Mouse (Mus musculus) kidney, postnatal 10 days (tissue): ENCODE results near the gene Slc44a3.

Experiments
- DNase-seq: peaks from one replicate; pipeline ENCODE4 v3.0.0; 2021; ENCODE audit warnings: mixed read lengths

The Slc44a3 gene

DNA sequence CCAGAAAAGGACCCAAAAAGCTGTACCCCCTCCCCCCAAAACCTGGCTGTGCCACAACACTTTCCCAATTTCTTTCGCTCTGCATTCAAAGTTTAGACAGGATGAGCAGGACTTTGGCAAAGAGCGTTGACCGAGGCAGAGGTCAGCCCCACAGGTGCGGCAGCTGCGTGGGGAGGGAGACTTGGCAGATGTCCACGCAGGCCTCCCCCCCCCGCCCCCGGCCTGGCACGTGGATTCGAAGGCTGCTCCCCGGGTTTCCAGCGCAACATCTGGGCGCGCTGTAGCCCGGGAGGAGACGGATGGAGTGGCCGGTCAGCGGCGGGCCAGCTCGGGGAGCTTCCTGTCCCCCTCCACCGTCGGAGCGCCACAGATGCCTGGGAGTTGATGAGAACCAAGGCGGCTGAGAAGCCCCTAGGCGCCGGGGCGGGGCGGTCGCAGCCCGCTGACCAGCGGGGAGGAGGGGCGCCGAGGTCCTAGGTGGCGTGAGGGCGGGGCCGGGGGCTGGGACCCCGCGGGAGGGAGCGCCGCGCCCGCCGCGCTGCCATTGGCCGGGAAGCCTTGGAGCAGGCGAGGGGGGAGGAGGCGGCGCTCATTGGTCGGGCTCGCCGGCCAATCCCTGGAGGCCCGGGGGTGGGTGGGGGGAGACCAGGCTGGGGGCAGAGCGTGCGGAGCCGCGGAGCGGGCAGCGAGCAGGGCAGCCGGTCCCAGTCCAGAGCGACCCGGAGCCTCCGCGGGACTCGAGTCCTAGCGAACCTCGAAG, 106.2 kb downstream of the Slc44a3 start, which contains the start of gene Cnn3:
TSS of gene Cnn3 (plus strand) at position 637 of the 760 bp plus-strand sequence.
- peak; percentile 99 for DNase-seq

- no peak for DNase-seq
Measured at GRCm38 (mm10) chr3:121422405-121422804, 109.8 kb downstream of the Slc44a3 start.

DNA sequence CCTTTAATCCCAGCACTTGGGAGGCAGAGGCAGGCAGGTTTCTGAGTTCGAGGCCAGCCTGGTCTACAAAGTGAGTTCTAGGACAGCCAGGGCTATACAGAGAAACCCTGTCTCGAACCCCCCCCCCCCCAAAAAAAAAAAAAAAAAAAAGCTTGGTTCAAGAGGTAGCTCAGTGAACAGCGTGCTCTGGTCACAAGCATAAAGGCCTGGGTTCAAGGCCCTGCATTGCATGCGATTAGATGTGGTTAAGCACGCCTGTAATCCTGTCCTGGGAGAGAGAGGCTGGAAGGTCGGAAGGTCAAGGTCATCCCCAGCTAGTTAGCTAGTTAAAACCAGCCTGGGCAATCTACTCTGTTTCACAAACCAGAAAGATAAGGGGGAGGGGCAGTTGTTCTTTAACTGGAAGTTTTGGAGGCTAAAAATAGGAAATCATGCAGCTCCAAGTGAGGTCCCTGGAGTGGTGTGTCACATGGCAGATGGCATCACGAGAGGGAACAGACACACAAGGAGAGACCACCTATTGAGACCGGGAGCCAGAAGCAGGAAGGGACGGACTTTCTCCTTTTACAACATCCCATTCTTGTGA, 113.3 kb downstream of the Slc44a3 start:
- no peak for DNase-seq

- no peak for DNase-seq
Measured at GRCm38 (mm10) chr3:121418251-121418601, 114.0 kb downstream of the Slc44a3 start.

- no peak for DNase-seq
Measured at GRCm38 (mm10) chr3:121417379-121418250, 114.6 kb downstream of the Slc44a3 start.

DNA sequence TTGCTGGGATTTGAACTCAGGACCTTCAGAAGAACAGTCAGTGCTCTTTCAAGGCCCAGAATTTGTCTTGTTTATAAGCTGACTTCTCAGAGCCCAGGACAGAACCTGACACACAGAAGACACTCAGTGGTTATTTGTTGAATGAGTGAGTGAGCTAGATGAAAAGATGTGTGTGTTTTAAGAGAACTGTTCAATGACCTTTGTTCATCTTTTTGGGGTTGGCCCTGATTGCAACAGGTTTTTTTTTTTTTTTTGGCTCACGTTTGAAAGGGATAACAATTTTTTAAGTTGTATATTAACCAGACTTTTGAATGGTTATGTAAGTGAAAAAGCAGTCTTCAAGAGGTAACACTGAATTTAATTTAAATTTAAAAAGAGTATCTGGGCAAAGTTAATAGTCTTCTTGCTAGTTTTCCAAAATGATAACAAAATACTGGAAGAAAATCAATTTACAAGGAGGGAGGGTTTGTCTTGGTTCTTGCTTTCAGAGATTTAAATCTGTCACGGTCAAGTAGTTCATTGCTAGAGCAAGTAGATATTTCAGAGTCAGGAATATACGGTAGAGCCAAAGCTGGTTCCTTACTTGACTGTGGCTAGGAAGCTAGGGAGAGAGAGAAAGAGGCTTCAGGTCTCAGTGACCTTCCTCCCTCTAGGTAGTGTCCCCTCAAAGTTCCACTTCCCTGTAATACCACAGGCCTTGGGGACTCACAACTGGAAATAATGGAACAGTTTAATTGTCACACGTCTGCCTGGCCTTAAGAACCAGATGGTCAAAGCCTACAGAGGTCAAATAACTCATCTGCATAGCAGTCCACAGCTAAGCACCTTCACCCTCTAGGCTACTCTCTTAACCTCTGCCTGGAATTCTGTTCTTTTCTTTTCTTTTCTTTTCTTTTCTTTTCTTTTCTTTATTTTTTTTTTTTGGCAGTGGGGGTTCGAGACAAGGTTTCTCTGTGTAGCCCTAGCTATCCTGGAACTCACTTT, 115.7 kb downstream of the Slc44a3 start:
- DNase-seq = no peak

DNA sequence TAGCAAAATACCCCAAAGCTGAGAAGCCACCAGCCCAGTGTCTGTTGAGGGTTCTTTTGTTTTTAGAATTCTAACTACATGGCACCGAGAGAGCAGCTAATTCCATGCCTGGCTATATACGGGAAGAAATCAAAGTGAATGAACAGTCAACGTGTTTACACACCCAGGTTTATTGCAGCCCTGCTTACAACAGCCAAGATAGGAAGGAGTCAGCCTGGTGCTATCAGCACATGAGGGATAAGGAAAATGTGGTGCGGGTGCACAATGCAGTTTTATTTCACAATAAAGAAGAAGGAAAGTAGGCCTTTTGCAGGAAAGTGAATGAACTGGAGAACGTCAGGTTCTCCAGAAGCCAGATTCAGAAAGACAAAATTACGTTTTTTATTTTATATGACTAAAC, 120.8 kb downstream of the Slc44a3 start:
- no peak for DNase-seq
